Mouse (Mus musculus): ENCODE data around the gene Sh2d1a. TPM values are rescaled to one million over a fixed set of nuclear protein-coding genes. Genes with fewer than 3 reads are reported as not detected.

The Sh2d1a gene
- 4.5 and 13.5 TPM in 2 replicates for polyA plus RNA-seq (2015; fragmentation: Nextera tagmentation; extraction: Ambion mirVana)

DNA sequence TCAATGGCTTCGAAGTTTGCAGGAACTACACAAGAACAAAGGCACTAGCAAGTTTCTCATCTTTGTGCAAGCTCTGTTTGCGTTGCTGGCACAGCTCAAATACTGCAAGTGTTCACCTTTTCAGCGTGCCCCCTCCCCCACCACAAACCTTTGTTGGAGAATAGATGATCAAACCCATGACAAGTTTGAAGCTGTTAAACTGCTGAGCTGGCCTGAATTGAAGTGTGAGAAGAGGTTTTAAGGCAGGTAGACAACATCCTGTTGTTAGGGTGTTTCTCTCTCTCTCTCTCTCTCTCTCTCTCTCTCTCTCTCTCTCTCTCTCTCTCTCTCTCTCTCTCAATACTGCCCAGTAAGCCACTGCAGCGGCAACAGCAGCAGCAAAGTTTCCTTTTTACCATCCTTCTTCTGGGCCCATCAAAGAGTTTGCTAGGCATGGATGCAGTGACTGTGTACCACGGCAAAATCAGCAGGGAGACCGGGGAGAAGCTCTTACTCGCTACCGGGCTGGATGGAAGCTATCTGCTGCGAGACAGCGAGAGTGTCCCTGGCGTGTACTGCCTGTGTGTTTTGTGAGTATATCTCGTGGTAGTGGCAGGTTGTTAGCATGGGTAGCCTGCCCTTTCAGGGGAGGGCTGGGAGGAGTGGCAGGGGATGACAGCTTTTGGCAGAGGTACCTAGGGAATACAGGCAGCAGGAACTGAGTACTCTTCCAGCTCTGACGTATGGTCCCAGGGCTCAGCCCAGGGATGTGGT, at the start of gene Sh2d1a:
Gene Sh2d1a, plus strand, starts transcription at position 163 of the 753 bp plus-strand sequence.
- Histone ChIP-seq H3K9ac (replicated peaks) (no peak within 1 kb of the TSS), H3K4me2 (no peak within 1 kb of the TSS), H3K9me3 (replicated peaks) (no peaks in the 10 kb centered on the region), H3K27ac (replicated peaks) (no peak within 1 kb of the TSS), H3K4me3 (replicated peaks) (no peak within 1 kb of the TSS), H3K4me1 (no peaks in the 10 kb centered on the region), H3K27me3 (replicated peaks) (no peaks in the 10 kb centered on the region), H3K36me3 (no peaks in the 10 kb centered on the region)
- ATAC-seq (ENCODE audit: low FRiP score) = no peak
- WGBS = 75% methylated on average over 13 of the region's 13 CpGs

DNA sequence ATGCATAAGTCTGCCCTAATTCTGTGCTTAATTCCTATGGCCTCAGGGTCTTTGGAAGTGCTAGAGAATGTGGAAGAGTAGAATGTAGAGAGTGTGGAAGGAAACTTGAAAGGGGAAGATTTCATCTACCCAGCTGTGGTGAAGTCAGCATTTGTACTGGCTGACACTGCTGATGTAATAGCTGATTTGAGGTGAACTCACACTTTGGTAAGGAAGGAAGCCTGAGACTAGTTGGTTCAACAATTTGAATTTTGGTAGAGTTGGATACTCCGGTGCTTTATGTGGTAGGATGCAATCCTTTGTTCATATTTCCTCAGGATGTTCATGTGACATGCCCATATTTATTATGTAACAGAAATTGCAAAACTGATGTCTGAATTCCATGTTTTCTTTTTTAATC, 49.3 kb upstream of the Sh2d1a start:
- H3K27ac ChIP-seq (replicated peaks) = no peak overlapping the region
- no peak for ATAC-seq (ENCODE audit: low FRiP score)

DNA sequence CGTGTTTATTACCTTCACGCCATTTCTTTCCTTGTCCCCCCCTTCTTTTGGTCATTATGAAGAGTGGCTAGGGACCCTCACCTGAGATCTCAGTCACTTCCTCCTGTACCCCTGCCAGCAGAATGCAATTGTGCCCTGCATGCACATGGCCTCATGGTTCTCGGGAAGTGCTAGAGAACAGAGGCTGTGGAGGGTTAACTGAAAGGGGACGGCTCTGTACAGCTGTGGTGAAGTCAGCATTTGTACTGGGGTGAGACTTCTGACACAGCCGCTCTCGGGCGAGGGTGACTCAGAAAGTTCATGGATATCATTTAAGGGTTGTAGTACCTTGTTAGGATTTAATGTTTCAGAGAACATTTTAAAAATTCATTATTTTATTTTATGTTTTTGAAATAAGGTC, 47.7 kb upstream of the Sh2d1a start:
- H3K27ac ChIP-seq (replicated peaks) = no peak overlapping the region
- no peaks in the 10 kb centered on the region for H3K36me3 ChIP-seq
- 77% methylated on average over 7 of the region's 7 CpGs for WGBS
- H3K9me3 ChIP-seq (replicated peaks) = no peaks in the 10 kb centered on the region
- no peak for ATAC-seq (ENCODE audit: low FRiP score)
- H3K9ac ChIP-seq (replicated peaks) = no peak overlapping the region
- H3K4me2 ChIP-seq = no peak overlapping the region
- no peaks in the 10 kb centered on the region for H3K4me1 ChIP-seq
- H3K4me3 ChIP-seq (replicated peaks) = no peak overlapping the region
- no peaks in the 10 kb centered on the region for H3K27me3 ChIP-seq (replicated peaks)

More for the DNA sequence above, 49.3 kb upstream of the Sh2d1a start:
- 94% methylated on average over 1 of the region's 1 CpGs for WGBS
- Histone ChIP-seq H3K9ac (replicated peaks) (no peak overlapping the region), H3K4me1 (no peaks in the 10 kb centered on the region), H3K36me3 (no peaks in the 10 kb centered on the region), H3K4me2 (no peak overlapping the region), H3K27me3 (replicated peaks) (no peaks in the 10 kb centered on the region), H3K4me3 (replicated peaks) (no peak overlapping the region), H3K9me3 (replicated peaks) (no peaks in the 10 kb centered on the region)

DNA sequence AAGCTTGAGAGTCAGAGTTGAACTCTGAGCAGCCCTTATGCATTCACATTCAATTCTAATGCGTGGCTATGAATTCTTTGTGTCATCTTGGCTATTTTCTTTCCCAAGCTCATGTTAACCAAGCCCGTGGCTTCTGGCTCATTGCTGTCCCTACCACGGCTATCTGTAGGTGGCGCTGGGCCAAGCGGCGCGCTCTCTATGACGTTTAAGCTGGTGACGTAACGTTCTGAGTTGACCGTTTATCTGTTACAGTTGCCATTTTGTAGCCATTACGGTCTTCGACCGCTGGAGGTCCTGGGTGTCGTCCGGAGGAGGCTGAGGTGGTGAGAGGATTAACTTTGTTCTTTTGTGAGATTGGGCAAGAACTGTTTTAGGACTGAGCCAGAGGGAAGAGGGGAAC, 12.8 kb upstream of the Sh2d1a start, which contains the start of gene Tex13c2:
Gene Tex13c2, plus strand, starts transcription at position 246 of the 400 bp plus-strand sequence.
- no peaks in the 10 kb centered on the region for H3K4me1 ChIP-seq
- ATAC-seq (ENCODE audit: low FRiP score) = no peak
- H3K9me3 ChIP-seq (replicated peaks) = no peaks in the 10 kb centered on the region
- no peak within 1 kb of the TSS for H3K27ac ChIP-seq (replicated peaks)
- H3K27me3 ChIP-seq (replicated peaks) = no peaks in the 10 kb centered on the region
- no peaks in the 10 kb centered on the region for H3K36me3 ChIP-seq
- H3K4me3 ChIP-seq (replicated peaks) = no peak within 1 kb of the TSS
- H3K9ac ChIP-seq (replicated peaks) = no peak within 1 kb of the TSS
- H3K4me2 ChIP-seq = no peak within 1 kb of the TSS
- 92% methylated on average over 16 of the region's 16 CpGs for WGBS

DNA sequence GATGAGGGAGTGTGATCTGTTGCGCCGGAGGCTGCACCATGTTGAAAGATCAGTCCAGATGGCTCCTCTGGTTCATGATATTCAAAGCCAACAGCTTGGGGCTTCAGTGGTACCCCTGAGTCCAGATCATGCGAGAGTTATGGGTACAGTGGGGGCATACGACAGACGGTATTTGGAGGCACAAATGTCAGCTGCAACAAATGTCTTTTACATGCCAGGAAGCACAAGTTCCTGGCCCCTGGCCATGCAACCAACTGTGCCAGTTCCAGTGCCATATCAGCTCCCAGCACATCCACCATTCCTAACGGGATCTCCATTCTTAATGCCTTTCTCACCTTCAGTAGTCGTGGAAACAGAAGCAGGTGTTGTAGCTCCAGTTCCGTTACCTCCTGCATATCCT, 11.9 kb upstream of the Sh2d1a start:
- Histone ChIP-seq H3K4me1 (no peaks in the 10 kb centered on the region), H3K27ac (replicated peaks) (no peak overlapping the region), H3K4me2 (no peak overlapping the region), H3K9ac (replicated peaks) (no peak overlapping the region), H3K27me3 (replicated peaks) (no peaks in the 10 kb centered on the region), H3K36me3 (no peaks in the 10 kb centered on the region), H3K9me3 (replicated peaks) (no peaks in the 10 kb centered on the region), H3K4me3 (replicated peaks) (no peak overlapping the region)
- 90% methylated on average over 8 of the region's 8 CpGs for WGBS
- ATAC-seq (ENCODE audit: low FRiP score) = no peak

DNA sequence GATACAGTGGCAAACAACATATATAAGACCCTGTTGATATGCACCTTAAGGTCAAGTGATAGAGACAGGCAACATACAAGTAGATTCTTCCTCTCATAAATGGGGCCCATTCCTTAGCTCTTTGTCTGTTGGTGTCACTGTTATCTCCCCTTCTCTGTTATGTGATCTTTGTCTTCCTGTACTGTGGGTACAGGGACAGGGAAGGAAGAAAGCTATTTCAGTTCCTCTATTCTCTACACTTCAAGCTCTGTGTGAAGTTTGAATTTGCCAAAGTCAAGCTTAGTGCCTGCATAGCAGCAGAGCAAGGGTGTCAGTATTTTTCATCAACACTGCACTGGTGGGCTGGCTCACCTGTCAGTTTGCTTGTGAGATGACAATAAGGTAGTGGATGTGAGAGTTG, 1.7 kb upstream of the Sh2d1a start:
- Histone ChIP-seq H3K4me2 (no peak overlapping the region), H3K27me3 (replicated peaks) (no peaks in the 10 kb centered on the region), H3K9me3 (replicated peaks) (no peaks in the 10 kb centered on the region), H3K9ac (replicated peaks) (no peak overlapping the region), H3K27ac (replicated peaks) (no peak overlapping the region), H3K4me1 (no peaks in the 10 kb centered on the region), H3K36me3 (no peaks in the 10 kb centered on the region), H3K4me3 (replicated peaks) (no peak overlapping the region)
- no peak for ATAC-seq (ENCODE audit: low FRiP score)

DNA sequence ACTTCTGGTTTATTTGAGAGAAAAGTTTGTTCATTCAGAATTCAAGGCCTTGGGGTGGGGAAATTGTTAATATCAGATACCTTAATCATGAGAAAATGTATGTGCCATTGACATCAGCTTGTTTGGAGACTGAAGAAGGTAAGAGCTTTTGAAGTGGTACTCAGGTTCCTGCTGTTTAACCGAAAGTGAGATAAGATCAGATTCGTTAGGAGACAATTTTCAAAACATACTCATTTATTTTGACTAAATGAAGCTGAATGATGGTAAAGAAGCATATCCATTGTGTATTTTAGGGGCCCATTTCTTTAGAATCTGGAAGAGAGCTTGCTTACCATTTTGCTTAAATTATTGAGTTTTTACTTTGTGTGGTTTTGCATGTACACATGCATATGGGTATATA, 8.9 kb downstream of the Sh2d1a start:
- Histone ChIP-seq H3K4me3 (replicated peaks) (no peak overlapping the region), H3K27me3 (replicated peaks) (no peaks in the 10 kb centered on the region), H3K27ac (replicated peaks) (no peak overlapping the region), H3K9me3 (replicated peaks) (no peaks in the 10 kb centered on the region), H3K4me1 (no peaks in the 10 kb centered on the region), H3K4me2 (no peak overlapping the region), H3K36me3 (no peaks in the 10 kb centered on the region), H3K9ac (replicated peaks) (no peak overlapping the region)
- WGBS = 93% methylated on average over 2 of the region's 2 CpGs
- ATAC-seq (ENCODE audit: low FRiP score) = no peak

DNA sequence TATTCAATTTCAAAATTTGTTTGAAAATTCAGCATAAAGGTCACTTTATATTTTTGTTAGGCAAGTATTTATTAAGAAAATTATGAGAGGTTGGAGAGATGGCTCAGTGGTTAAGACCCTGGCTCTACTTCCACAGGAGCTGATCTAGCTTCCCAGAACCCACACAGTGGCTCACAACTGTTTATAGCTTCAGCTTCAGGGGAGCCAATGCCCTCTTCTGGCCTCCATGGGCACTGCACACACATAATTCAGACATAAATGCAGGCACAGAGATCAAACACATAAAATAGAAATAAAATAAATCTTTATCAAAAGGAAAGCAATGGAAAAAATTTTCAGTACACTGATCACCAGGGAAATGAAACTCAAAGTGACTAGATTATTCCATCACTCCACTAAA, 10.3 kb downstream of the Sh2d1a start:
- H3K4me2 ChIP-seq = no peak overlapping the region
- no peaks in the 10 kb centered on the region for H3K36me3 ChIP-seq
- ATAC-seq (ENCODE audit: low FRiP score) = no peak
- no peak overlapping the region for H3K4me3 ChIP-seq (replicated peaks)
- H3K4me1 ChIP-seq = no peaks in the 10 kb centered on the region
- no peak overlapping the region for H3K9ac ChIP-seq (replicated peaks)
- H3K27me3 ChIP-seq (replicated peaks) = no peaks in the 10 kb centered on the region
- H3K9me3 ChIP-seq (replicated peaks) = no peaks in the 10 kb centered on the region
- no peak overlapping the region for H3K27ac ChIP-seq (replicated peaks)

DNA sequence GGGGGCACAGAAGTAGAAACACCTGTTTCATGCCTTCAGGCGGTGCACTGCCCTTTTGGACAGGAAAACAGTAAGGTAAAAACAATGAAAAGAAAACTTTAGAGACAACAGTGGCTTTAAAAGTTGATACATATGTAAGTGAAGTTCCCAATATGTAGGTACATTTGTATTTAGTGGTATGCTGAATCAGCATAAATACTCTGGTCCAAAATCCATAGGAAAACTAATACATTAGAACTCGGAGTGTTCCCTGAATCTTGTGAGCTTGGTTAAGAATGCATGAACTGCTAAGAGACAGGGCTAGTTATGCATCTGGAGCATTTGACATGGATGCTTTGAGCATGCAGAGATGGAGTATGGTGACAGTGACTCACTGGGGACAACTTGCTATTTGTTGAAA, 20.6 kb downstream of the Sh2d1a start:
- no peak for ATAC-seq (ENCODE audit: low FRiP score)
- Histone ChIP-seq H3K36me3 (no peaks in the 10 kb centered on the region), H3K27me3 (replicated peaks) (no peaks in the 10 kb centered on the region)

DNA sequence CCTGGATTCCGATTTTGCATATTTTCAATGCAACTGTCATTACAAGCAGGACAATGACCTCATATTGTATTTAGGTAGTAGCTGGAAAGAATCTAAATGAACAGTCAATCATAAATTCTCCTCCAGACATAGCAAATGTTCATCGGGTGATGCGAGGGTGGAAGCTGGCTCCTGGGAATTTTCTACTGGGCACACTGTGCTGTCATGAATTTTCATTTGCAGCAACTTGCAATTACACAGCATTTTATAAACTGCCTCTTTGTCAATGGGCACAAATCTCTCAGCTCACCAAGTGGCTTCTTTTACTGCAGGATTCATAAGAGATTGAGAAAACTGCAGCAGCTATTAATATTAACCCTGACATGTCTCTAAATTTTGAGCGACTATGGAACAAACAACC, 28.4 kb downstream of the Sh2d1a start:
- no peaks in the 10 kb centered on the region for H3K36me3 ChIP-seq
- no peak overlapping the region for H3K27ac ChIP-seq (replicated peaks)
- no peaks in the 10 kb centered on the region for H3K4me1 ChIP-seq
- no peaks in the 10 kb centered on the region for H3K9me3 ChIP-seq (replicated peaks)
- ATAC-seq (ENCODE audit: low FRiP score) = no peak
- H3K27me3 ChIP-seq (replicated peaks) = no peaks in the 10 kb centered on the region
- no peak overlapping the region for H3K9ac ChIP-seq (replicated peaks)
- no peak overlapping the region for H3K4me2 ChIP-seq
- no peak overlapping the region for H3K4me3 ChIP-seq (replicated peaks)
- 45% methylated on average over 4 of the region's 4 CpGs for WGBS

More for the DNA sequence above, 20.6 kb downstream of the Sh2d1a start:
- no peak overlapping the region for H3K9ac ChIP-seq (replicated peaks)
- no peaks in the 10 kb centered on the region for H3K9me3 ChIP-seq (replicated peaks)
- 91% methylated on average over 2 of the region's 2 CpGs for WGBS
- H3K4me2 ChIP-seq = no peak overlapping the region
- no peak overlapping the region for H3K27ac ChIP-seq (replicated peaks)
- no peak overlapping the region for H3K4me3 ChIP-seq (replicated peaks)
- H3K4me1 ChIP-seq = no peaks in the 10 kb centered on the region

DNA sequence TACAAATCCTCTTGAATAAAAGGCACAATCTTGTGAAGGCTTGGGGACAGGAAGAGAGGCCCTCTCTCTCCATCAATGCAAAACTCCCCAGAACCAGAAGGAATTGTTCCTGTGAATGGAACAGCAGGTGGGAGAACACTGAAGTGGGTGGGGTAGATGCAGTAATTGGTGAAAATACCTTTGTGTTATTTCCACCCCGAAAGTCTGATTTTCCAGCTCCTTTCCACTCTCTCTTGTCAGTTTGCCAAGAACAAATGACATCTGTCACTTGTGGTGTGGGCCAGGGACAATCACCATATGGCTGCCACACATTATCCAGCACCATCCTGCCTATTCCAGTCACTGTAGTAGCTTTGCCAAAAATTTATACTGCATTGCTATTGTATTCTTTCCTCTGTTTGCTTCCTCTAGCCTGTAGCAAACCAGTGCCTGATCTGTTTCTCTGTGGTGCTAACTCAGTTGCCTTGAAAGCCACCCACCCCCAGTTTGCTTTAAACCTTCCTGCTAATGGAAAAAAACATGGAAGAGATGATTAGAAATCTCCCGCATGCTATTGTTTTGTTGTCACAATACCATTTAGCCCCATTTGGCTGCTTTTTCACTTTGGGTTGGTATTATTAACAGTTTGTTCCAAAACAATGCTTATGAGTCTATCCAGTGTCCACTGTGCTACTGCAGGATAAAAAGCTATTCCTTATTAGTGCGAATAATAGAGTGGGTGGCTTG, 37.9 kb downstream of the Sh2d1a start:
- WGBS = 32% methylated on average over 3 of the region's 3 CpGs
- Histone ChIP-seq H3K9ac (replicated peaks) (no peak overlapping the region), H3K27ac (replicated peaks) (no peak overlapping the region), H3K9me3 (replicated peaks) (no peaks in the 10 kb centered on the region), H3K4me1 (no peaks in the 10 kb centered on the region), H3K4me3 (replicated peaks) (no peak overlapping the region), H3K4me2 (peak overlapping the region; percentile 30), H3K27me3 (replicated peaks) (no peaks in the 10 kb centered on the region), H3K36me3 (no peaks in the 10 kb centered on the region)
- peak; percentile 65; the same call in 1 of the 2 replicates for ATAC-seq (ENCODE audit: low FRiP score)

DNA sequence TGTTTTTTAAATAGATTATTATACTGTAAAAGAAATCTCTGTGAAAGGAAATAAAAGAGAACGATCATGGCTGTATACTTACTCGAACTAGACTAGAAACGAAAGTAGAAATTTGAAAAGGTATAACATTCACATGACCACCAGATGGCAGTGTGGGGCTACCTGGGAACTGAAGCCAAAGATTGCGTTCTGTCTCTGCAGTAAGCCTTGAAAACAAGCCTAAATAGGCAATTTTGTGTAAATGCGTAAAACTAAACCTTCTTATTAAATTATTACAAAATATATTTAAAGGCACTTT, 38.5 kb downstream of the Sh2d1a start:
- Histone ChIP-seq H3K9ac (replicated peaks) (no peak overlapping the region), H3K9me3 (replicated peaks) (no peaks in the 10 kb centered on the region), H3K4me1 (no peaks in the 10 kb centered on the region), H3K36me3 (no peaks in the 10 kb centered on the region), H3K27ac (replicated peaks) (no peak overlapping the region), H3K4me3 (replicated peaks) (no peak overlapping the region), H3K4me2 (peak overlapping the region; percentile 30), H3K27me3 (replicated peaks) (no peaks in the 10 kb centered on the region)
- WGBS = 31% methylated on average over 5 of the region's 5 CpGs
- peak; percentile 63; the same call in 1 of the 2 replicates for ATAC-seq (ENCODE audit: low FRiP score)
